Mouse (Mus musculus): ENCODE measurements at regions not wholly inside any gene's neighbourhood (a gene's known extent, or its start where the extent isn't known, plus 50 kb on each side); places are given as distances from the start of the nearest gene placed in this dataset.

DNA sequence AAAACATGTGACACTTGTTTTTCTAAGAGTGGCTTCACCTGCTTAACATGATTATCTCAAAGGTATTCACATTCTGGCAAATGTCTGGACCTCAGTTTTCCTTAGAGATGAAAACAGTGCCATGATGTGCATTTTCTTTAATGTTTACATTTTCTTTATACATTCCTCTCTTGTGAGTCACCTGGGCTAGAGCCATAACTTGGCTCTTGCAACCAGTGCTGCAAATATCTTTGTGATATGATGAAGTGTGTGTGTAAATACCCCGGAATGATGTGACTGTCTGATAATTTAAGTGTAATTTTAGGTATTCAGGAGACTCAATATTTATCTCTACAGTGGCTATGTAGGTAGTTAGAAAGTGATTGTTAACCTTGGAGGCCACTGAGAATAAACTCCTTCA is 590.8 kb downstream of the 1190002N15Rik start:
- DNase-seq = no peak

DNA sequence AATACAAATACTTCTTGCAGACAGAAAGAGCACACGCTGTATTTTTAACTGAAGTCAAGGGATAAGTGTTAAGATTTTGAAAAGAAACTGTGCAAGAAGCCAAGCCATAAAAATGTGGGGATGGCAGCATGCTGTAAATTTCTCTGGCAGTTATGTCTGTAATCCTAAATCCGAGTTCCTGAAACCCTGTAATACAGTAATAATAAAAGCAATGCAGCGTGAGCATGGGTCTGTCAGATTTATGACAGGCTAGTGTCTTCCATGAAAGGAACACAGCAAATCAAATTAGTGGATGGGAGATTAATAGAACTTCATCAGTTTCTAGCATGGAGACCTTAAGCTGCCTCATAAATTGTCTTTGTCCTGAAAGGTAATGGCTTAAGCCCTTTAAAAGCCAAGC is 597.7 kb downstream of the 1190002N15Rik start:
- DNase-seq = no peak

DNA sequence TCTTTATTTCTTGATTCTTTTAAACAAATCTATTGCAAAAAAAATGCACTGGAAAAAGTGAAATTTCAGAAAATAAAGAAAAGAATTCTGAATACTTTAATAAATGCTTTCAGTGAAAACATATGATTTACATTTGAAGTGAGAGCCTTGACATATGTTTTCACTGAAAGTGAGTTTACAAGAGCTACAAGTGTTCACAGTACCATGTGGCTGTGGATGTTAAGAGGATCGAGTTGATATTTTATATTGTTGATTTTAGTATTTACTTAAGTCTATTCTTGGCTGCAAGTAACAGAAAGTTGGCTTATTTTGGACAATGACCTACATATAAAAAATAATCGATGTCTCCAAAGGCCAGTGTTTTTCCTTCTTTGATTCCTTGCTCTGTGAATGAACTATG is 607.2 kb downstream of the 1190002N15Rik start:
- no peak for DNase-seq

DNA sequence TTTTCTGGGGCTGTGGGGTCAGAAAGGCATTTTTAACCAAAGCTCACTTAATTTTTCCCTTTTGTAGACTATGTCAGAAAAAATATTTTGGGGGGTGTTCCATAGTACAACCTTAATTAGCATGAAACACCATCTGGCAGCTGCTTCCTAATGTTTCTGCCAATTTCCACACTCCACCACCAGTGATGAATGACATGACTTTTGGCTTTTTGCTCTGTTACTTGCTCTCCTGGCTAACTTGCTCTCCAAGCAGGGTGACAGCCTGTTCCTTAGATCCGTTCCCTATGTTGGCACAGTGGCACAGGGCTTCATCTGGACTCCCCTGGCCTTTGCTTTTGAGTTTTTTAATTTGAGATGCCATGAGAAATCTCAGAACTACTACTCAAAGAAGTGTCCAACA is 648.6 kb downstream of the 1190002N15Rik start:
- DNase-seq = no peak

DNA sequence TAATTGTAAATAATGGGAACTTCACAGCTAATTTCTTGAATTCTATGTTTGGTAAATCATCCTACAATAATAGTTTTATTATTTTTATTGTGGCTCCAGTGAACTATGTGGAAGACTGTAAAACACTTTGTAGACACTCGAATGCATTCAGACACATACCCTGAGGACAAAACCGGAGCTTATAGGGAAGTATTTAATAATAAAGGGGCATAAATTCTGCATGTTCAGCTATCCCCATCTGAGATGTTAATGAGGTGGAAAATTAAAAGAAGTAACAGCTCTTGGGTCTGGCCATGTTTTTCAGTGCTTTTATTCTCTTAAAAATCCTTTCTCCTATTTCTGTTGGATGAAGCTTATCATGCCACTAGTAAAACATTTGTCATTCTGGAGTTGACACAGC is 657.8 kb downstream of the 1190002N15Rik start:
- DNase-seq = no peak

DNA sequence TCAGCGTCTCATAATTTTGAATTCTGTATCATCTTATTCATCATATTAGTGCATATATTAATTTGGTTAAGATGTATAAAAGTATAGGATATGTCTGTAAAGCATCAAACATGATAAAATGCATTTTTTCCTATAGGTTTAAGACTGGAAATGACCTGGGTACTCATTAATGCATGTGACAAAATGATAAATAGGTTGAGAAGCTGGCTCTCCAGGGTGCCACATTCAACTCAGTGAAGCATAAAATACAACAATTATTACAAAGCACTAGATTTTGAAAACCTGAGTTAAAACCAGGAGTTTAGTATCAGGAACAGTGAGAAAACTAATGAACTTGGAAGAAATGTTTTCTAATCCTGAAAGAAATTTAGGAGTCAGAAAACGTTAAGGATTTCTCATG is 658.3 kb downstream of the 1190002N15Rik start:
- DNase-seq = no peak

DNA sequence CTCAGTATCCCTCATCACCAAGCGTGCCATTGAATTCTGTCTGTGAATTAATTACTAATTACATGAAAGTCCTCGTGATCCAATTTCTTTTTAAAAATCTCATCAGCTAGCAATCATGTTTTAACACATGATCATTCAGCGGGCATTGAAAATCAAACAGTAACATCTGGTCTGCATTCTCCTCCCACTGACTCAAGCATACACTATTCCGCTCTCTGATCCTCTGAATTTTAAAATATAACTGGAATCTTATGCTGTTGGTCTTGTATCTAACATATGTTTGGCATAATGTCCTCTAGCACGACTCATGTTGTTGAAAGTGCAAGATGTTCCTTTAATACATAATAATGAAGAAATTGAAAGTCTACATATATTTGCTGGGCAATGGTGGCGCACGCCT is 667.1 kb downstream of the 1190002N15Rik start:
- no peak for DNase-seq

DNA sequence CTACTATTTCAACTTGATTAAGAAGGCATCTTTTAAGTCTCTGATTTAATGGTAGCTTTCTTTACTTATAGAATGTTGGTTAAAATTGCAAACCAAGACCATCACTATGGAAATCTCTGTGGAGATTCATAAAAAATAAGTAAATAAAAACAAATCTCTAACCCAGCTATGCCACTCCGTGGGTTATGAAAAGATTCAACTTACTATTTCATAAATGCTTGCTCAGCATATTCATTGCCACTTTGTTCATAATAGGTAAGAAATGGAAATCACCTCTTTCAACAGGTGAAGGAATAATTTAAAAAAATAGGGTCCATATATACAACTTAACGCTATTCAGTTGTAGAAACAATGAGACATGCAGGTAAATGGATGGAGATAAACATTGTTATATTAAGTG is 679.9 kb downstream of the 1190002N15Rik start:
- no peak for DNase-seq

DNA sequence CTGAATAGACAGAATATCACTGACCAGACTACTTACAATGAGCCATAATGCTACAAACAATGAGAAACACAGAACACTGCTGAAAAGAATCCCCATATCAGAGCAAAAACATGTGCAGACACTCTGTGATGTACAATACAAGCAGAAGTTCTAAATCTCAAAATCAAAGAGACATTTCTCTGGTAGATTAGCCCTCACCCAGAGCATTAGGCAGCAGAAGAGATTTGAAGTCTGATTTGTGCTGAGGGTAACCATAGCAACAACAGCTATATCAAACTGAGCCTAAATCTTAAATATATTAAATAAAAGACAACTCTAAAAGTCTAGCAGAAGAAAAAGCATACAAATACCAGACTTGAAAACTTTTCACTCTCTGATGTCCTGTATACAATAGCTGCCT is 691.5 kb downstream of the 1190002N15Rik start:
- no peak for DNase-seq

DNA sequence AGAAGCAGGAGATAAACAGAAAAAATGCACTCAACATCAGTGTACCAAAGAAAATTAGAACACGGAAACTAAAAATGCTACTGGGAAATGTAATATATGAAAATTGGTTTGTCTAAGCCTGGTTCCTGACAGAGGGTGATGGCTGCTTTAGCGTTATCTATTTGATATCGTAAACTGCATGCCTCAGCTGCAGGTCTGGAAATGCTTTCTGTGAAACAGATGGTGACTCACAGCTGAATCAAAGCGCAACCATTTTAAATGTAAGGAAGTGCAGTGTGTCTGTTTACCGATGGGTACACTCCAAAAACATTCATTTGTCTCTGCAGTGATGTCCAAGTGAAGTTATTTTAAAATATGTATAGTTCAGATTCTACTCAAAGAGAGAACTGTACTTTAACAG is 694.0 kb downstream of the 1190002N15Rik start:
- DNase-seq = no peak

Measured in retina, postnatal 1 day (tissue).